Mouse (Mus musculus): ENCODE results near the gene Abhd2.

Abhd2 gene

DNA sequence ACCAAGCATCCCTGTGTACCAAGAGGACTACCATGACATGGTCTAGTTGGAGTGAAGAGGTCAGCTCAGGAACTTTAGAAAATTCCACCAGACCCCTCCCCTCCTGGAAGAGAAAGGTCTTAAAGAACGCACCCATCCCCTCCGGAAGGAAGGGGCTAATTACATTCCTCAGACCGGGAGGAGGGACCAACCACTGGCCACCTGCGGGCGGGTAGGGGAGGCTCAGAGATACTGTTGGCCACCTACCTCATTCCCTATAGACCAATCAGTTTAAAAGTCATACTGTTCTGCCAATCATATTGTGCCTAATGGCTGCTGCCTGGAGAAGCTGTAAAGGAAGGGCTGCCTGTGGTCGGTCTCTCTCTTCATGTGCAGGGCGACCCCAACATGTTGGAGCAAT is 115.0 kb downstream of the Abhd2 start:
- DNase-seq = no peak

GRCm38 (mm10) chr7:79388671-79389206 is 115.7 kb downstream of the Abhd2 start:
- no peak for DNase-seq

DNA sequence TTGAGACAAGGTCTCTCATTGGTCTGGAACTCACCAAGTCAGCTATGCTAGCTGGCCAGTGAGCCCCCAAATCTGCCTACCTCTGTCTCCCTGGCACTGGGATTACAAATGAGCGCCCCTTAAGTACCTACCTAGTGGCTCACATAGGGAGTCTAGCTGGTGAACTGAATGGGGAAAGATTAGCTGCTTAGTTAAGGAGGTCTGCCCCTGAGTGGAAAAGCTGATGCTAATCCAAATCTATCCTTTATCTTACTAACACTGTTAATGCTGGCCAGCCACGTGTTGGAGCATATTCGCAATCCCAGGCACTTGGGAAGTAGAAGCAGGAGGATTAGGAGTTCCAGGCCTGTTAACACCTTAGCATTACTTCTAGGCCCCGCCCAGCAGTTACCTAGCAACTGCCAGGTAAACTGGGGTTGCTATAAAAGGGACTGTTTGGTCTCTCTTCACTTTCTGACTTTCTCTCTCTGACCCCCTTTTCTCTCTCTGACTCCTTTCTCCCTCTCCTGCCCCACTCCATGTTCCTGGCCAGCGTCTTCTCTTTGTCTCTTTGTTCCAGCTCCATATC is 117.2 kb downstream of the Abhd2 start:
- no peak for DNase-seq

GRCm38 (mm10) chr7:79391471-79391870 is 118.5 kb downstream of the Abhd2 start:
- no peak for DNase-seq

- peak; percentile 97 to 99 for DNase-seq
Observed at GRCm38 (mm10) chr7:79391883-79392649, 119.1 kb downstream of the Abhd2 start, which contains the start of gene Fanci. Fanci (plus strand) TSS chr7:79391929.

DNA sequence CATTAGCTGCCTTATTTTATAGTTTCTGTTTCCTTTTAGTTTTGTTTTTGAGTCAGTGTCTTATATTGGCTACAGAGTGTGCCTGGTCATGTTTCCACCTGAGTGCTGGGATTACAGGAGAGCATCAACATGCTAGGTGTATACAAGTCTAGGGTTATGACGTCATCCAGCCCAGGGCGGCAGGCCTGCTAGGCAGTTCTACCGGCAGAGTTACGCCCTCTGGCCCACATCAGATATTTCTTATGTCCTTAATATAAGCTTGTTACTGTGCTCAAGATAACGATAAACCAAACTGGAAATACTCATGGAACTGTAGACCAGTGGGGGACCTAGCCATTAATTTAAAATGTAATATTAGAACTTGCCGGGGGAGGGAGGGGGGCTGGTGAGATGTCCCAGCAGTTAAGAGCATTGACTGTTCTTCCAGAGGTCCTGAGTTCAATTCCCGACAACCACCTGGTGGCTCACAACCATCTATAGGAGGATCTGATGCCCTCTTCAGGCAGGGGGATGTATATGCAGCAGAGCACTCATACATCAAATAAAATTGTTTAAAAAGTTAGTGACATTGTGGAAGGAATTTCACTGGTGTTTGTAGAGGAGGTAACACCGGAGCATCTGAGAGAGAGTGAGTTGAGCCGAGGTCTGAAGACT is 120.0 kb downstream of the Abhd2 start:
- DNase-seq = no peak

GRCm38 (mm10) chr7:79393924-79394323 is 120.9 kb downstream of the Abhd2 start:
- DNase-seq = no peak

DNA sequence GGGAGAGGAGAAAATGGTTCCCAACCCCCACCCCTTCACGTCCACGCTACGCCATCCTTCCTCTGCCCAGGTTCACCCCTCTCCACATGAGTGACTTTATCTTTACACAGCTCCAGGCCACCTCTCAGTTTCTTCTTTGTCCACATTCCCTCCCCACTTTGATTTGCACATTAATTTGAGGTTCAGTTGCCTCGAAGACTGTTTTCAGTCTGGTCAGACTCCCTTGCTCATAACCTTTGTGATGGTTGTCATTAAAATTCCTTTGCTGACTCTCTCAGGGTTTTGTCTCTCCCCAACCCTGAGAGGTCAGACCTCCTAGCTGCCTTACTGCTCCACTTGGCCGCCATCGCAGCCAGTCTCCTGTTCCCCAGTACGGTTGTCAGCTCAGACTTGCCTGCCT is 121.7 kb downstream of the Abhd2 start:
- DNase-seq = no peak

DNA sequence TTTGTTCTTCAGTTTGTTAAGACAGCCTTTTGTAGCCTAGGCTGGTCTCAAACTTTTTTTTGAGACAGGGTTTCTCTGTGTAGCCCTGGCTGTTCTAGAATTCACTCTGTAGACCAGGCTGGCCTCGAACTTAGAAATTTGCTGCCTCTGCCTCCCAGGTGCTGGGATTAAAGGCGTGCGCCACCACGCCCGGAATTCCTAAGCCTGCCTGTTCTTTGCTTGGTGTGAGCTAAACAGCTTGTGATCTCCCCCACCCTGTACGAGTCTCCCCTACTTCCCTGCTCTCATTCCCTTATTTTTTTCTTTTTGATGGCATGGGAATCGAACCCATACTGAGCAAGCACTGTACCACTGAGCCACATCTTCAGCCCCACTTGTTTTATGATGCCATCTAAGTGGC is 122.2 kb downstream of the Abhd2 start:
- DNase-seq = no peak

- DNase-seq = no peak
Observed at GRCm38 (mm10) chr7:79397446-79397963, 124.5 kb downstream of the Abhd2 start.

GRCm38 (mm10) chr7:79398426-79398825 is 125.4 kb downstream of the Abhd2 start:
- no peak for DNase-seq

GRCm38 (mm10) chr7:79398971-79399370 is 126.0 kb downstream of the Abhd2 start:
- no peak for DNase-seq

- no peak for DNase-seq
Observed at GRCm38 (mm10) chr7:79400296-79400695, 127.3 kb downstream of the Abhd2 start.

DNA sequence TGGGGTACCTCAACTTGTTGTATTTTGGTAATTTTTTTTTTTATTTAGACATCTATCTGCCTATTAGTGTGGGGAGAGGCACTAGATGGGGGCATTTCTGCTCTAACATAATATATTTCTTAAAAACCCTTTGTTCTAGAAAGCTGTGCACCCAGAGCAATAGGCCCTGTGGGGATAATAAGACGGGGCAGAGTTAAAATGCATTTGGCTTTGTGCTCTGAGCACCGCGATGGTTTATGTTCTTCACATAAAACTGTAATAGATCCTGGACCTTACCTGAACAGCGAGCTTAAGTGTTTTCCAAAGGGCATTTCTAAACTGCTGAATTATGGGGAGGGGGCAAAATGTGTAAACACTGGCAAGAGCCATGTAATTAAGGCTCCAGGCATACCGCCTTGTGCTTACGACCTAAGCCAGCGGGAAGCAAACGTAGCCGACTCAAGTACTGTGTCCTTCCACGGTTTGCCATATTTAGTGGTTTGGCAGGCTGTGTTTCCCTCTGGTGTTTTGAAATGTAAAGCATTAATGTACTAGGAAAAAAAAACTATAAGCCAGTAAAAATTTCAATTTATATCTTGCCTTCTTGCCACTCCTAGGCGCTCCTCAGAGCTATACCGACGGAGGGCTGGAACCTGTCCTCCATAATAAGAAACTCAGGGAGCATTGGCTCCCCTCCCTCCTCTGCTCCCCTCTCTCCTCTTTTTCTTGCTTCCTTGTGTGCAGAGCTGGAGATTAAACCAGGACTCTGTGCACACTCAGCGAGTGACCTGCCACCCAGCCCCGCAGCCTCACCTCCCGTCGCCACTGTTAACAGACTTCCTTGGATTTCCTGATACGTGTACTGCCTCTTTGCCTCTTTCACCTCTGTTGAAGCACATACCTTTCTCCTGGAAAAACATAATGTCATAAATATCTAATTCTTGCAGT is 141.7 kb downstream of the Abhd2 start:
- no peak for DNase-seq
